Mouse (Mus musculus): Measurements from ENCODE around the gene Npas4. TPM values are rescaled to one million over a fixed set of nuclear protein-coding genes. Genes with fewer than 3 reads are reported as not detected.
"Not testable (repeated sequence)": the region's sequence is repeated elsewhere in the genome, so short reads cannot be mapped to it uniquely, and the experiment has no call there.

Npas4 gene
- polyA plus RNA-seq, 1 experiment from 2014 or later = 0.08 TPM

DNA sequence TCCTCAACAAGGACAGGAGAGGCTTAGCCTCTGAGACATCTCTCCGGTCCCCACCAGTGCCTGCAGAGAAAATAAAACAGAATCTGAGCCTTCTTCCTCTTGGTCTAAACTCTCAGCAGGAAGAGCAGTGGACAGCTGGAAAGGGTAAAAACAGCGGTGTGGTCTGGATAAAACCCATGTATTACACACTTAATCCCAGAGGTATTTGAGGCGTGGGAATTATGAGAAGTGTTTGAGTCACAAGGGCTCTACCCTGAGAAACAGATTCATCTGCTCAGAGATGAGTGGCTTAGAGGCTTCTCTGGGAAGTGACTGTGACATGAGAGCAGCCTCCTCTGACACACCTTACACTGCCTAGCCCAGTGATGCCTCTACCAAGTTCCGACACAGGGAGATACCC lies 27.5 kb upstream of the Npas4 start:
- peaks cover 18% of the 10 kb centered on the region for H3K4me1 ChIP-seq (replicated peaks)
- 78% methylated on average over 4 of the region's 4 CpGs for WGBS
- no peak overlapping the region for H3K4me3 ChIP-seq
- H3K36me3 ChIP-seq = no peaks in the 10 kb centered on the region
- no peak for ATAC-seq (ENCODE audit: insufficient number of reproducible peaks, low FRiP score)
- no peak overlapping the region for H3K9ac ChIP-seq
- H3K27me3 ChIP-seq (replicated peaks) = no peaks in the 10 kb centered on the region
- H3K27ac ChIP-seq (ENCODE audit: poor library complexity, severe bottlenecking) = no peak overlapping the region
- no peak overlapping the region for H3K4me2 ChIP-seq
- no peaks in the 10 kb centered on the region for H3K9me3 ChIP-seq (replicated peaks)

- Histone ChIP-seq H3K4me1 (replicated peaks) (peaks cover 18% of the 10 kb centered on the region), H3K27me3 (replicated peaks) (no peaks in the 10 kb centered on the region), H3K4me3 (no peak overlapping the region), H3K9me3 (replicated peaks) (no peaks in the 10 kb centered on the region), H3K4me2 (peak overlapping the region; percentile 46), H3K27ac (ENCODE audit: poor library complexity, severe bottlenecking) (peak overlapping the region; percentile 91), H3K9ac (no peak overlapping the region), H3K36me3 (no peaks in the 10 kb centered on the region)
- WGBS = 17% methylated on average over 12 of the region's 12 CpGs
- no peak for ATAC-seq (ENCODE audit: insufficient number of reproducible peaks, low FRiP score)
Observed at GRCm38 (mm10) chr19:5016782-5017181, 26.7 kb upstream of the Npas4 start.

- no peaks in the 10 kb centered on the region for H3K27me3 ChIP-seq (replicated peaks)
- H3K27ac ChIP-seq (ENCODE audit: poor library complexity, severe bottlenecking) = peak overlapping the region; percentile 91
- H3K4me3 ChIP-seq = no peak overlapping the region
- ATAC-seq (ENCODE audit: insufficient number of reproducible peaks, low FRiP score) = peak; percentile 81
- peak overlapping the region; percentile 46 for H3K4me2 ChIP-seq
- no peaks in the 10 kb centered on the region for H3K36me3 ChIP-seq
- WGBS = 26% methylated on average over 10 of the region's 10 CpGs
- no peaks in the 10 kb centered on the region for H3K9me3 ChIP-seq (replicated peaks)
- H3K9ac ChIP-seq = no peak overlapping the region
- H3K4me1 ChIP-seq (replicated peaks) = peaks cover 18% of the 10 kb centered on the region
Observed at GRCm38 (mm10) chr19:5016221-5016742, 26.2 kb upstream of the Npas4 start.

DNA sequence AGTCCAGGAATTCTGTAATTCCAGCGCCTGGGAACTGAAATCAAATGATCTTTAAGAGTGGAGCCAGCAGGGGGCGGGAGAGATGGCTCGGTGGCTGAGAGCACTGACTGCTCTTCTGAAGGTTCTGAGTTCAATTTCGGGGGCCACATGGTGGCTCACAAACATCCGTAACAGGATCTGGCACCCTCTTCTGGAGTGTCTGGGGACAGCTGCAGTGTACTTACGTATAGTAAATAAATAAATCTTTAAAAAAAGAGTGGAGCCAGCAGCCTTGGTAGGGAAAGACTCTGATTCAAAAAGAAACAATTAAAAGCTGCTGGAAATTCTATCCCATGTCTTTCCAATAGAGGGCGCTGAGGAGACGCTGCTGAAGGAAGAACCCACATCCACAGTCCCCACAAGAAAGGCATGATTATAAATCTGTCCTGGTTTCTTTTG lies 24.9 kb upstream of the Npas4 start:
- peaks cover 18% of the 10 kb centered on the region for H3K4me1 ChIP-seq (replicated peaks)
- no peak overlapping the region for H3K4me2 ChIP-seq
- H3K4me3 ChIP-seq = no peak overlapping the region
- WGBS = 19% methylated on average over 8 of the region's 8 CpGs
- no peaks in the 10 kb centered on the region for H3K9me3 ChIP-seq (replicated peaks)
- no peak overlapping the region for H3K27ac ChIP-seq (ENCODE audit: poor library complexity, severe bottlenecking)
- H3K36me3 ChIP-seq = no peaks in the 10 kb centered on the region
- H3K9ac ChIP-seq = no peak overlapping the region
- ATAC-seq (ENCODE audit: insufficient number of reproducible peaks, low FRiP score) = no peak
- no peaks in the 10 kb centered on the region for H3K27me3 ChIP-seq (replicated peaks)

- 45% methylated on average over 8 of the region's 8 CpGs for WGBS
- Histone ChIP-seq H3K9ac (no peak overlapping the region), H3K36me3 (no peaks in the 10 kb centered on the region), H3K4me1 (replicated peaks) (peaks cover 16% of the 10 kb centered on the region), H3K27me3 (replicated peaks) (no peaks in the 10 kb centered on the region), H3K4me3 (no peak overlapping the region), H3K4me2 (no peak overlapping the region), H3K9me3 (replicated peaks) (no peaks in the 10 kb centered on the region; the same call in 1 of the 2 replicates), H3K27ac (ENCODE audit: poor library complexity, severe bottlenecking) (peak overlapping the region; percentile 4)
- ATAC-seq (ENCODE audit: insufficient number of reproducible peaks, low FRiP score) = no peak
Observed at GRCm38 (mm10) chr19:5013138-5013537, 23.0 kb upstream of the Npas4 start.

- Histone ChIP-seq H3K27me3 (replicated peaks) (no peaks in the 10 kb centered on the region), H3K4me3 (no peak overlapping the region), H3K4me1 (replicated peaks) (peaks cover 12% of the 10 kb centered on the region; the same call in 1 of the 2 replicates), H3K27ac (ENCODE audit: poor library complexity, severe bottlenecking) (no peak overlapping the region), H3K36me3 (no peaks in the 10 kb centered on the region), H3K9ac (no peak overlapping the region), H3K9me3 (replicated peaks) (peaks cover 15% of the 10 kb centered on the region; the same call in 1 of the 2 replicates), H3K4me2 (no peak overlapping the region)
- ATAC-seq (ENCODE audit: insufficient number of reproducible peaks, low FRiP score) = no peak
- WGBS = 60% methylated on average over 4 of the region's 4 CpGs
Observed at GRCm38 (mm10) chr19:5004925-5005324, 14.8 kb upstream of the Npas4 start.

DNA sequence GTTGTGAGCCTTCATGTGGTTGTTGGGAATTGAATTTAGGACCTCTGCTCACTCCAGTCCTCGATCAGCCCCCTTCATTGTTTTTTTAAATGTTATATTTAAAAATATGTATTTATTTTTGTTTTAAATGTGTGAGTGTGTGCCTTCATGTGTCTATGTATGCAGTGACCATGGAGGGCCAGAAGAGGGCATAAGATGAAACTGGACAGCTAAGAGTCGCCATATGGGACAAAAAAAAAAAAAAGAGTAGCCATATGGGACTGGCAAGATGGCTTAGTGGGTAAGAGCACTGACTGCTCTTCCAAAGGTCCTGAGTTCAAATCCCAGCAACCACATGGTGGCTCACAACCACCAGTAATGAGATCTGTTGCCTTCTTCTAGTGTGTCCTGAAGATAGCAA lies 13.5 kb upstream of the Npas4 start:
- H3K9ac ChIP-seq; ATAC-seq (ENCODE audit: insufficient number of reproducible peaks, low FRiP score); H3K27ac ChIP-seq (ENCODE audit: poor library complexity, severe bottlenecking); H3K36me3 ChIP-seq; H3K4me2 ChIP-seq; H3K27me3 ChIP-seq (replicated peaks); H3K4me3 ChIP-seq: not testable (repeated sequence)
- H3K4me1 ChIP-seq (replicated peaks) = peaks cover 20% of the 10 kb centered on the region
- WGBS = 56% methylated on average over 2 of the region's 2 CpGs
- peaks cover 15% of the 10 kb centered on the region; the same call in 1 of the 2 replicates for H3K9me3 ChIP-seq (replicated peaks)

DNA sequence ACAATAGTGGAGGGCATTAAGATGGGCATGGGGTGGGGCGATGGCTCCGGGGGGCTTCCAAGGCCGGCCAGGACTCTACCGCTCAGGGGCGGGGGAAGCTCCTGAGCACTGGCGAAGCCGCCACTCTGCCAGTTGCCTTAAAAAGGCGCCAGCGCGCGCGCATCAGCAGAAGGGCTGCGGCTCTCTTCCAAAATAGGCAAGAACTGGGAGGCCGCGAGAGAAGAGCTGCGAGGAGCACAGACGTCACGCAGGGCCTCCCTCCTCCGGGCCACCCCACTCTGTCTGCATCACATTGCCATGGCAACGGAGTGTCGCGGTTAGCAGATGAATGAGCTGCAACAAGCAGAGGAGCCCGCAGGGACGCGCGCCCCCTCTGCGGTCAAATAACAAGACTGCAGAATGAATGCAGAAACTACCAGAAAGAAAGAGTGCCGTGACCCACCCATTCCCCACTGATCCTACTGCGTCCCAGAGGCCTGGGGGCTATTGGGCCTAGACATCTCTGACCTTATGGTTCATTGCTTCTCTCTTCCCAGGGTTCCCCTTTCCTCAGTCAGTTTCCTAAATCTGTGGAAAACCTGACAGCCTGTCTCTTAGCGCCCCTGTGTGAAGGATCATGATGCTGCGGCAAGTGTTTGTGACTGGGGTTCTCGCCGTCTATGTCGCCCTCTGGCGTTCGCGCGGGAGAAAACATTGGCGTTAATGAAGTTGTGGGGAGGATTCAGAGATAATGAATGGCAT lies 11.7 kb upstream of the Npas4 start:
- peak overlapping the region; percentile 64 for H3K4me2 ChIP-seq
- H3K4me1 ChIP-seq (replicated peaks) = peaks cover 20% of the 10 kb centered on the region
- no peaks in the 10 kb centered on the region; the same call in 1 of the 2 replicates for H3K27me3 ChIP-seq (replicated peaks)
- H3K27ac ChIP-seq (ENCODE audit: poor library complexity, severe bottlenecking) = peak overlapping the region; percentile 61
- H3K36me3 ChIP-seq = no peaks in the 10 kb centered on the region
- peak overlapping the region; percentile 49 for H3K9ac ChIP-seq
- peak; percentile 78 for ATAC-seq (ENCODE audit: insufficient number of reproducible peaks, low FRiP score)
- H3K9me3 ChIP-seq (replicated peaks) = peaks cover 7% of the 10 kb centered on the region; the same call in 1 of the 2 replicates
- H3K4me3 ChIP-seq = peak overlapping the region; percentile 33
- 1% methylated on average over 39 of the region's 39 CpGs for WGBS

DNA sequence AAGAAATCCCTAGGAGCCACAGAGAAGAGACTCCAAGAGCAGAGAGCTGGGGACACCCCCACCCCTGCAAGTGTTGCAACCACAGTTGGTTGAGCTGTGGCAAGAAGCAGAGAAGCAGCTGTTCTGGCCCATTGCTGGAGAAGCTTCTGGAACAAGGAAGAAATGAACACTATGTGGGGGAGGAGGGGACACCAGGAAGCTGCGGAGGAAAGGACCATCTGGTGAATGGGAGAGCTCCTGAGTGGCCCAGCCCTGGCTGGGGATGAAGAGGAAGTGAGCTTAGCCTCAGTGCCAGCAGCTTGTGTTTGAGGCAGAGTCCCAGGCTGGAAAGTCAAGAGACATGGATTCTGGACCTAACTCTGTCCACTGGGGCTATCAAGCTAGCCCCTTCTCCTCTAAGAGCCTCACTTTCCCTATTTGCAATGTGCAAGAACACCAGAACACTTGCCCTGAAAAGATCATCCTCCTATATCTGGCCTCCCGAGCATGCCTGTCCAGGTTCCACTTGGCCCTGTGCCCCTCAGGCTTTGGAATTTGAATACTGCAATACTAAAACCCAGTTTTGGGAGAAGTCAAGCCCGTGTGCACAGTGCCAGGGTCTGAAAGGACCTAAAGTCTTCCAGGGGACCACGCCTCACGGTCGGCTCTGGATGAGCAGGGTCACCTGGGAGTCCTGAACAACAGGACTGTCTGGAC lies 9.5 kb upstream of the Npas4 start:
- Histone ChIP-seq H3K4me1 (replicated peaks) (peaks cover 23% of the 10 kb centered on the region), H3K4me2 (peak overlapping the region; percentile 31), H3K9ac (no peak overlapping the region), H3K27me3 (replicated peaks) (no peaks in the 10 kb centered on the region; the same call in 1 of the 2 replicates), H3K36me3 (no peaks in the 10 kb centered on the region), H3K9me3 (replicated peaks) (no peaks in the 10 kb centered on the region), H3K27ac (ENCODE audit: poor library complexity, severe bottlenecking) (no peak overlapping the region), H3K4me3 (no peak overlapping the region)
- 58% methylated on average over 6 of the region's 6 CpGs for WGBS
- ATAC-seq (ENCODE audit: insufficient number of reproducible peaks, low FRiP score) = no peak

DNA sequence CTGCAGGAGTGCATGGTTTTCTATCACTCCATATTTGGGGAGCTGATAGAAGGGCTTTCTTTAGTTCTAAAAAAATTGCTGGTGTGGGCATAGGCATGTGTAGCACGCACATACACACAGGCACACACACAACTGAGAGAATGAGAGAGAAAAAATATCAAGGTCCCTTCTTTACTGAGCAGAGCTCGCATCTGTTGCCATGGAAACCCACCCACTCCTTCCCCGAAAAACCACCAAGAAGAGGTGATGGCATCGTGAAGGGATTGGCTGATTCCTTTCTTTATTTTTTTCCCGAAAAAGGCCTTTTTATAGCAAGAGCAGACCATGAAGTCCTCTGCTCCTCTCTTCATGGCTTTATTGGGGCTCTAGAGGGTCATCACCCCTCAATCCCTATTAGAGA lies 3.9 kb upstream of the Npas4 start:
- no peak for ATAC-seq (ENCODE audit: insufficient number of reproducible peaks, low FRiP score)
- Histone ChIP-seq H3K9me3 (replicated peaks) (no peaks in the 10 kb centered on the region), H3K4me2 (no peak overlapping the region), H3K27me3 (replicated peaks) (peaks cover 25% of the 10 kb centered on the region), H3K4me1 (replicated peaks) (peaks cover 48% of the 10 kb centered on the region), H3K27ac (ENCODE audit: poor library complexity, severe bottlenecking) (0 out of 2 replicates have a peak overlapping the region, but pooled peaks have one; percentile 76), H3K4me3 (no peak overlapping the region), H3K36me3 (no peaks in the 10 kb centered on the region), H3K9ac (no peak overlapping the region)
- WGBS = 59% methylated on average over 5 of the region's 5 CpGs

- H3K36me3 ChIP-seq = no peaks in the 10 kb centered on the region
- H3K9ac ChIP-seq = peak overlapping the region; percentile 55; the same call in 1 of the 2 replicates
- H3K9me3 ChIP-seq (replicated peaks) = no peaks in the 10 kb centered on the region
- 1% methylated on average over 9 of the region's 9 CpGs for WGBS
- peak overlapping the region; percentile 49 for H3K4me2 ChIP-seq
- H3K27ac ChIP-seq (ENCODE audit: poor library complexity, severe bottlenecking) = peak overlapping the region; percentile 78
- peaks cover 46% of the 10 kb centered on the region for H3K4me1 ChIP-seq (replicated peaks)
- ATAC-seq (ENCODE audit: insufficient number of reproducible peaks, low FRiP score) = peak; percentile 75
- H3K4me3 ChIP-seq = peak overlapping the region; percentile 6; the same call in 1 of the 2 replicates
- H3K27me3 ChIP-seq (replicated peaks) = peaks cover 25% of the 10 kb centered on the region
Observed at GRCm38 (mm10) chr19:4992904-4993303, 2.8 kb upstream of the Npas4 start.

Data from heart, embryonic 12.5 days (tissue).